Mouse (Mus musculus) embryo, embryonic 11 days (tissue): Measurements from ENCODE around the gene Mettl21e.
"Not testable (repeated sequence)": the region's sequence is repeated elsewhere in the genome, so short reads cannot be mapped to it uniquely, and the experiment has no call there.

Source experiments
- DNase-seq: peaks from one replicate; pipeline ENCODE4 v3.0.0-alpha.2; 2015

The Mettl21e gene

GRCm38 (mm10) chr1:44218876-44219275, at the start of gene Mettl21e:
Mettl21e (minus strand) TSS chr1:44218961.
- no peak for DNase-seq

GRCm38 (mm10) chr1:44240440-44240839, 21.7 kb upstream of the Mettl21e start:
- not testable (repeated sequence) for DNase-seq

- no peak for DNase-seq
Observed at GRCm38 (mm10) chr1:44239969-44240368, 21.2 kb upstream of the Mettl21e start.

GRCm38 (mm10) chr1:44237305-44237704, 18.5 kb upstream of the Mettl21e start:
- DNase-seq: no peak

GRCm38 (mm10) chr1:44235311-44235710, 16.6 kb upstream of the Mettl21e start:
- no peak for DNase-seq

GRCm38 (mm10) chr1:44234531-44234930, 15.8 kb upstream of the Mettl21e start:
- DNase-seq: not testable (repeated sequence)

- peak; percentile 66 for DNase-seq
Observed at GRCm38 (mm10) chr1:44229044-44229443, 10.3 kb upstream of the Mettl21e start.

GRCm38 (mm10) chr1:44217118-44217517, 1.6 kb downstream of the Mettl21e start:
- no peak for DNase-seq

- DNase-seq: no peak
Observed at GRCm38 (mm10) chr1:44216352-44217116, 2.2 kb downstream of the Mettl21e start.

- DNase-seq: no peak
Observed at GRCm38 (mm10) chr1:44214443-44214842, 4.3 kb downstream of the Mettl21e start.

GRCm38 (mm10) chr1:44202876-44203275, 15.9 kb downstream of the Mettl21e start:
- no peak for DNase-seq

- DNase-seq: peak; percentile 39
Observed at GRCm38 (mm10) chr1:44198273-44199171, 20.2 kb downstream of the Mettl21e start.

- DNase-seq: no peak
Observed at GRCm38 (mm10) chr1:44186396-44186795, 32.4 kb downstream of the Mettl21e start.

GRCm38 (mm10) chr1:44178086-44178485, 40.7 kb downstream of the Mettl21e start:
- no peak for DNase-seq

- peak; percentile 14 for DNase-seq
Observed at GRCm38 (mm10) chr1:44173903-44174302, 44.9 kb downstream of the Mettl21e start.

GRCm38 (mm10) chr1:44172656-44173055, 46.1 kb downstream of the Mettl21e start:
- DNase-seq: no peak

- DNase-seq: no peak
Observed at GRCm38 (mm10) chr1:44167859-44168383, 50.8 kb downstream of the Mettl21e start.

- DNase-seq: no peak
Observed at GRCm38 (mm10) chr1:44162389-44162788, 56.4 kb downstream of the Mettl21e start.

GRCm38 (mm10) chr1:44161818-44162217, 56.9 kb downstream of the Mettl21e start:
- DNase-seq: no peak

- DNase-seq: no peak
Observed at GRCm38 (mm10) chr1:44158317-44158716, 60.4 kb downstream of the Mettl21e start.

GRCm38 (mm10) chr1:44155287-44155686, 63.5 kb downstream of the Mettl21e start:
- peak; percentile 21 for DNase-seq
